Mouse (Mus musculus) limb, embryonic 10.5 days (tissue): ENCODE measurements around the gene Tubgcp2. TPM values are rescaled to one million over a fixed set of nuclear protein-coding genes. Genes with fewer than 3 reads are reported as not detected.

Experiments
- DNase-seq: peaks from one replicate; pipeline ENCODE4 v3.0.0-alpha.2; 2017; ENCODE audit warnings: low spot score
- H3K27ac ChIP-seq: fragments of 300-500 bp; sonication (generic); 2 replicates; pipeline ENCODE4 v1.5.1; 2016; ENCODE audit warnings: mild to moderate bottlenecking
- H3K27me3 ChIP-seq: fragments of 300-500 bp; sonication (generic); 2 replicates; pipeline ENCODE4 v1.6.1; 2016; ENCODE audit warnings: low read depth, mild to moderate bottlenecking; ENCODE audit not compliant: poor library complexity, severe bottlenecking
- H3K36me3 ChIP-seq: fragments of 300-500 bp; sonication (generic); 2 replicates; pipeline ENCODE4 v1.6.1; 2016; ENCODE audit warnings: mild to moderate bottlenecking, moderate library complexity
- H3K4me1 ChIP-seq: fragments of 300-500 bp; sonication (generic); 2 replicates; pipeline ENCODE4 v1.6.1; 2016
- H3K4me3 ChIP-seq: fragments of 300-500 bp; sonication (generic); 2 replicates; pipeline ENCODE4 v1.5.1; 2016; ENCODE audit warnings: mild to moderate bottlenecking, moderate library complexity
- H3K9me3 ChIP-seq: fragments of 300-500 bp; sonication (generic); replicated peaks from 2 replicates; pipeline ENCODE4 v1.6.1; 2016; ENCODE audit warnings: mild to moderate bottlenecking
- WGBS: fragments of 180-500 bp; shearing (Covaris S2); methylation state at CpG from one replicate; pipeline ENCODE4 v1.1.7; 2016; 5-methylcytosine and 5-hydroxymethylcytosine counted together
- polyA plus RNA-seq: library from polyadenylated mRNA; unstranded; fragments of >200 nt; fragmentation: Nextera tagmentation; extraction: Ambion mirVana; gene quantifications from 2 replicates; pipeline ENCODE4 v1.2.1, GENCODE M21; 2016

Gene Tubgcp2
- polyA plus RNA-seq, 1 experiment from 2014 or later: 87.8 TPM

GRCm38 (mm10) chr7:140060936-140061831, 24.7 kb upstream of the Tubgcp2 start:
- peak; percentile 68 for DNase-seq
- under 1% methylated on average over 47 of the region's 47 CpGs for WGBS
- Histone ChIP-seq H3K4me3 (peak overlapping the region; percentile 54), H3K4me1 (peaks cover 33% of the 10 kb centered on the region), H3K36me3 (no peaks in the 10 kb centered on the region), H3K27me3 (peaks cover 95% of the 10 kb centered on the region), H3K27ac (peak overlapping the region; percentile 76), H3K9me3 (no peaks in the 10 kb centered on the region)

- WGBS: 32% methylated on average over 4 of the region's 4 CpGs
- Histone ChIP-seq H3K27ac (no peak overlapping the region), H3K27me3 (peaks cover 100% of the 10 kb centered on the region), H3K36me3 (no peaks in the 10 kb centered on the region), H3K4me3 (no peak overlapping the region), H3K4me1 (peaks cover 33% of the 10 kb centered on the region), H3K9me3 (no peaks in the 10 kb centered on the region)
- DNase-seq: no peak
Observed at GRCm38 (mm10) chr7:140059601-140060000, 23.1 kb upstream of the Tubgcp2 start.

DNA sequence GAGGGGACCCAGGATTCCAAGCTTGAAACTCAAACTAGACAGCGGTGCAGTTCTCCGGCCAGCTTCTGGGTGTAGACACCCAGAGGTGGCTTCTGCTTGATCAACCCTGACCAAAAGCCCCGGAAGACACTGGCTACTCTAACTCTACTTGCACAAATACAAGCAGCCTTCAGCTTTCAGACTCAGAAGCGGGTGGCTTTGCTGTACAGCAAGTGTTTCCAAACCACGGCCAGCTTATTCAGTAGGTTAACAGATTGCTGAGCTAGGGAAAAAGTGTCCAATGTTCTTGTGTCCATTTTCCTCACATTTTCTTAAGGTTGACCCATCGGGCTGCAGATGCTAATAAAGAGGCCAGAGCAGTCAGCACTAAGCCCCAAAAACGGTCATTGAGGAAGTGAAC, 22.1 kb upstream of the Tubgcp2 start:
- no peak for DNase-seq
- Histone ChIP-seq H3K36me3 (no peaks in the 10 kb centered on the region), H3K27ac (peak overlapping the region; percentile 88), H3K4me1 (peaks cover 33% of the 10 kb centered on the region), H3K9me3 (no peaks in the 10 kb centered on the region), H3K4me3 (peak overlapping the region; percentile 64), H3K27me3 (peaks cover 99% of the 10 kb centered on the region)
- WGBS: 20% methylated on average over 7 of the region's 7 CpGs

DNA sequence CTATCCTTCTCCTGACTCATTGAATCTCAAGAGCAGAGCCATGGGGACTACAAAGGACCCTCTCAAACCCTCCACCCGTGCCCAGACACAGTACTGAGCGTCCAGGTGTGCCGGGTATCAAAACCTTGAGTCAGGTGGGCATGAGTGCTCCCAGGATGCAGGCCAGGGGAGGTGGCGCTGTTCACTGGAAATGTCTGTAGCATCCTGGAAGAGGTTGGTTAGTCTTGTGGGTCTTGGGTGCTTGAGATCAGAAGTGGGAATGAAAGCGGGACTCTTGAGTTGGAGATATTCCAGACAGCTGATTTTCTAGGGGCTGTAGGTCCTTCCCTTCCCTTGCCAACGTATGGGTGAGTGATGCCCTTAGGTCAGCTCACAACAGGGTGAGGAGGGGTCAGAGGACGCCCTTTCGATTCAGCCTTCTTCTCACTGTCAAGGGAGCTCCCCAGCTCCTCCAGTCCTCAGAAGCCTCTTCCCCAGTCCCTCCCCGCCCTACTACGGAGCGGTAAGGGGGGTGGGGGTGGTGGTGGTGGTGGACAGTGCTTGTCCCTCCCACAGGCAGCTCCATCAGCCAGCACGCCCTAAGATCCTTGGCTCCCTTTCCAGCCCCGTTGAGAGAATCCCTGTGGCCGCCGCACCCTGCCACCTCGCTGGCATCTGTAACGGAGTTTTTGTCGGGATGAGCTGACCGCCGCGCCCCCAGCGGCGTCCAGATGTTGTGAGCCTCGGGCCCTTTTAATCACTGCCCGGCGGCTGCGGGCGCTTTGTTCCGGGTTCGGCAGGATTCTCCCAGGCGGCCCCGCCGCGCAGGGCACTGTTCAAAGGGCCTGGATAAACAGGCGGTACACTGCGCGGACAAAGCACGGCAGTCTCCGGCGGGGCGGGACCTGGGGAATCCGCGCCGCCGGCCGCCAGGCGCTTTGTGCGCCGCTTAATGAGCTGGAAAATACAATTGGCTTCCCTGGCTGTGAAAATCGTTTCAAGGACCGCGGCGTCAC, 21.2 kb upstream of the Tubgcp2 start:
- Histone ChIP-seq H3K36me3 (no peaks in the 10 kb centered on the region), H3K4me3 (peak overlapping the region; percentile 64), H3K27ac (peak overlapping the region; percentile 88), H3K4me1 (peaks cover 33% of the 10 kb centered on the region), H3K9me3 (no peaks in the 10 kb centered on the region), H3K27me3 (peaks cover 99% of the 10 kb centered on the region)
- DNase-seq: peak; percentile 82
- 2% methylated on average over 53 of the region's 53 CpGs for WGBS

- Histone ChIP-seq H3K9me3 (no peaks in the 10 kb centered on the region), H3K27me3 (peaks cover 99% of the 10 kb centered on the region), H3K36me3 (no peaks in the 10 kb centered on the region), H3K4me1 (peaks cover 21% of the 10 kb centered on the region), H3K27ac (no peak overlapping the region), H3K4me3 (no peak overlapping the region)
- no peak for DNase-seq
- WGBS: 77% methylated on average over 4 of the region's 4 CpGs
Observed at GRCm38 (mm10) chr7:140054124-140054523, 17.7 kb upstream of the Tubgcp2 start.

- H3K4me3 ChIP-seq: peak overlapping the region; percentile 50
- DNase-seq: peak; percentile 61
- H3K4me1 ChIP-seq: peaks cover 23% of the 10 kb centered on the region
- H3K36me3 ChIP-seq: no peaks in the 10 kb centered on the region
- H3K9me3 ChIP-seq: no peaks in the 10 kb centered on the region
- H3K27me3 ChIP-seq: peaks cover 100% of the 10 kb centered on the region
- WGBS: 1% methylated on average over 34 of the region's 34 CpGs
- H3K27ac ChIP-seq: no peak overlapping the region
Observed at GRCm38 (mm10) chr7:140049115-140049689, 12.7 kb upstream of the Tubgcp2 start.

GRCm38 (mm10) chr7:140048361-140049114, 12.1 kb upstream of the Tubgcp2 start, which contains the start of gene Msx3:
Gene Msx3 (minus strand): TSS chr7:140049089.
- Histone ChIP-seq H3K4me3 (peak within 1 kb of the TSS; percentile 50), H3K36me3 (no peaks in the 10 kb centered on the region), H3K4me1 (peaks cover 23% of the 10 kb centered on the region), H3K27me3 (peaks cover 97% of the 10 kb centered on the region), H3K9me3 (no peaks in the 10 kb centered on the region), H3K27ac (no peak within 1 kb of the TSS)
- 2% methylated on average over 52 of the region's 56 CpGs for WGBS
- peak; percentile 64 for DNase-seq

DNA sequence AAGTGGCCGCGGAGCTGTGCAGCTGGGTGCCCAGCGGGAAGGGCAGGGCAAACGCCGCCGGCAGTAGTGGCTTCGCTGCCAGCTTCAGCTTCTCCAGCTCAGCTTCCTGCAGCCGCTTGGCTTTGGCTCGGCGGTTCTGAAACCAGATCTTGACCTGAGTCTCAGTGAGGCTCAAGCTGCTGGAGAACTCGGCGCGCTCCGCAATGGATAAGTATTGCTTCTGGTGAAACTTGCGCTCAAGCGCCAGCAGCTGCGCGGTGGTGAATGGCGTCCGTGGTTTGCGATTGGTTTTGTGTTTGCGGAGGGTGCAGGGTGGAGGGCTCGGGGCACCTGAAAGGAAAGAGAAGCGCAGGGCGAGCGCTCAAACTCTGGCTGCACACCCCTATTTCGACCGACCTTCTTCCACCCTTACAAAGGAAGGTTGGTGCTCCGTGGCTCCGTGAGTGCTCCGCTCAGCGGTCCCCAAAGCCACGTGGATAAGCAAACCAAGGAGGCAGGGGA, 11.4 kb upstream of the Tubgcp2 start:
- Histone ChIP-seq H3K4me3 (peak overlapping the region; percentile 50), H3K27me3 (peaks cover 91% of the 10 kb centered on the region), H3K9me3 (no peaks in the 10 kb centered on the region), H3K27ac (no peak overlapping the region), H3K4me1 (peaks cover 23% of the 10 kb centered on the region), H3K36me3 (no peaks in the 10 kb centered on the region)
- DNase-seq: no peak
- WGBS: under 1% methylated on average over 33 of the region's 33 CpGs

GRCm38 (mm10) chr7:140045546-140045945, 9.1 kb upstream of the Tubgcp2 start:
- Histone ChIP-seq H3K36me3 (peaks cover 6% of the 10 kb centered on the region), H3K27ac (no peak overlapping the region), H3K4me3 (no peak overlapping the region), H3K27me3 (peaks cover 68% of the 10 kb centered on the region), H3K4me1 (peaks cover 23% of the 10 kb centered on the region), H3K9me3 (no peaks in the 10 kb centered on the region)
- DNase-seq: no peak
- 82% methylated on average over 4 of the region's 4 CpGs for whole genome bisulfite sequencing

GRCm38 (mm10) chr7:140042728-140043127, 6.3 kb upstream of the Tubgcp2 start:
- no peak for DNase-seq
- 59% methylated on average over 3 of the region's 3 CpGs for WGBS
- no peak overlapping the region for H3K27ac ChIP-seq
- peaks cover 39% of the 10 kb centered on the region for H3K27me3 ChIP-seq
- H3K36me3 ChIP-seq: peaks cover 30% of the 10 kb centered on the region
- peaks cover 3% of the 10 kb centered on the region for H3K4me1 ChIP-seq
- no peak overlapping the region for H3K4me3 ChIP-seq
- H3K9me3 ChIP-seq: no peaks in the 10 kb centered on the region

- Histone ChIP-seq H3K4me3 (peak overlapping the region; percentile 89), H3K27ac (no peak overlapping the region), H3K27me3 (no peaks in the 10 kb centered on the region), H3K36me3 (peaks cover 51% of the 10 kb centered on the region), H3K4me1 (peaks cover 25% of the 10 kb centered on the region), H3K9me3 (no peaks in the 10 kb centered on the region)
- DNase-seq: no peak
- 58% methylated on average over 3 of the region's 3 CpGs for WGBS
Observed at GRCm38 (mm10) chr7:140037171-140037555, 694 bp upstream of the Tubgcp2 start.

DNA sequence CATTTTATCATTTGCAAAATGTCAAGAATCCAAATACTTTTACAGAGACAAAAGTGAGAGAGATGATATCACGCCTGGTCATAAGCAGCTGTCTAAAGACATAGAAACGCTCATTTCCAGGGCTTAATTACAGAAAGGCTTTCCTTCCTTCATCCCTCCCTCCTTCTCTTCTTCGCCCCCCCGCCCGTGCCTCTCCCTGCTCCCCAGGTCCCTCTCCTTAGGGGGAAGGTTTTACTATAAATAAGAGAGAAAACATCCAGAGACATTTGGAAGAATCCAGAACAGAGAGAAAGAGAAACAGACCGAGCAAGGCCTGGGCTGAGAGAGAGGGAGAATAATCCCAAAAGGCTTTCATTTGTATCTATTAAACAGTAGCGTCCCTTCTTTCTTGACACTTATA, 1.0 kb downstream of the Tubgcp2 start:
- Histone ChIP-seq H3K36me3 (peaks cover 61% of the 10 kb centered on the region), H3K4me3 (peak overlapping the region; percentile 89), H3K27me3 (no peaks in the 10 kb centered on the region), H3K27ac (peak overlapping the region; percentile 95), H3K4me1 (peaks cover 25% of the 10 kb centered on the region), H3K9me3 (no peaks in the 10 kb centered on the region)
- DNase-seq: no peak
- WGBS: 28% methylated on average over 7 of the region's 7 CpGs
